Mouse (Mus musculus) embryo, embryonic 10 days (tissue): ENCODE results near the gene Casz1.

ENCODE experiments used
- DNase-seq: peaks from one replicate; pipeline ENCODE4 v3.0.0-alpha.2; 2015; ENCODE audit warnings: low spot score

Gene Casz1

GRCm38 (mm10) chr4:148803031-148803430 lies 1.2 kb upstream of the Casz1 start:
- DNase-seq = peak; percentile 31

- DNase-seq = peak; percentile 57
Observed at GRCm38 (mm10) chr4:148803636-148804035, 593 bp upstream of the Casz1 start.

GRCm38 (mm10) chr4:148804780-148805160 lies 541 bp downstream of the Casz1 start:
- no peak for DNase-seq

- DNase-seq = no peak
Observed at GRCm38 (mm10) chr4:148805161-148805810, 1.1 kb downstream of the Casz1 start.

GRCm38 (mm10) chr4:148805811-148806747 lies 1.9 kb downstream of the Casz1 start:
- DNase-seq = peak; percentile 33

GRCm38 (mm10) chr4:148806836-148807235 lies 2.6 kb downstream of the Casz1 start:
- peak; percentile 65 for DNase-seq

- no peak for DNase-seq
Observed at GRCm38 (mm10) chr4:148807397-148807796, 3.2 kb downstream of the Casz1 start.

- no peak for DNase-seq
Observed at GRCm38 (mm10) chr4:148808839-148809238, 4.6 kb downstream of the Casz1 start.

GRCm38 (mm10) chr4:148810706-148811105 lies 6.5 kb downstream of the Casz1 start:
- no peak for DNase-seq

GRCm38 (mm10) chr4:148811940-148812339 lies 7.7 kb downstream of the Casz1 start:
- DNase-seq = peak; percentile 77

GRCm38 (mm10) chr4:148813247-148813646 lies 9.0 kb downstream of the Casz1 start:
- no peak for DNase-seq

- peak; percentile 61 for DNase-seq
Observed at GRCm38 (mm10) chr4:148816556-148816955, 12.3 kb downstream of the Casz1 start.

GRCm38 (mm10) chr4:148818161-148818560 lies 13.9 kb downstream of the Casz1 start:
- no peak for DNase-seq

- DNase-seq = no peak
Observed at GRCm38 (mm10) chr4:148820171-148820570, 15.9 kb downstream of the Casz1 start.

GRCm38 (mm10) chr4:148823281-148823680 lies 19.1 kb downstream of the Casz1 start:
- DNase-seq = no peak

GRCm38 (mm10) chr4:148830350-148830749 lies 26.1 kb downstream of the Casz1 start:
- DNase-seq = peak; percentile 63

- DNase-seq = no peak
Observed at GRCm38 (mm10) chr4:148833245-148833990, 29.2 kb downstream of the Casz1 start.

GRCm38 (mm10) chr4:148836391-148836790 lies 32.2 kb downstream of the Casz1 start:
- DNase-seq = no peak

- DNase-seq = no peak
Observed at GRCm38 (mm10) chr4:148837046-148837445, 32.8 kb downstream of the Casz1 start.

GRCm38 (mm10) chr4:148837644-148838043 lies 33.4 kb downstream of the Casz1 start:
- DNase-seq = no peak

GRCm38 (mm10) chr4:148842302-148842701 lies 38.1 kb downstream of the Casz1 start:
- DNase-seq = no peak

- DNase-seq = no peak
Observed at GRCm38 (mm10) chr4:148844921-148845320, 40.7 kb downstream of the Casz1 start.
